Mouse (Mus musculus) embryonic facial prominence, embryonic 14.5 days (tissue): ENCODE results near the gene Slc18a2. TPM values are rescaled to one million over a fixed set of nuclear protein-coding genes. Genes with fewer than 3 reads are reported as not detected.

ENCODE experiments used
- ATAC-seq: fragments of 200-750 bp; cut with Nextera tagmentation; 2 replicates; pipeline ENCODE4 v1.8.0; 2017; ENCODE audit warnings: low read depth, moderate number of reproducible peaks, moderate TSS enrichment
- DNase-seq: peaks from one replicate; pipeline ENCODE4 v3.0.0-alpha.2; 2015; ENCODE audit warnings: low spot score
- H3K27ac ChIP-seq: fragments of 300-500 bp; sonication (generic); replicated peaks from 2 replicates; pipeline ENCODE4 v1.5.1; 2014; ENCODE audit warnings: low read depth, mild to moderate bottlenecking, low read length, moderate library complexity
- H3K27me3 ChIP-seq: fragments of 300-500 bp; sonication (generic); replicated peaks from 2 replicates; pipeline ENCODE4 v1.6.1; 2014; ENCODE audit warnings: low read length; ENCODE audit not compliant: control insufficient read depth, insufficient read depth
- H3K36me3 ChIP-seq: fragments of 300-500 bp; sonication (generic); 2 replicates; pipeline ENCODE4 v1.6.1; 2014; ENCODE audit warnings: low read length, mixed read lengths; ENCODE audit not compliant: control insufficient read depth, insufficient read depth
- H3K4me1 ChIP-seq: fragments of 300-500 bp; sonication (generic); 2 replicates; pipeline ENCODE4 v1.6.1; 2014; ENCODE audit warnings: antibody characterized with exemption, low read length; ENCODE audit not compliant: control insufficient read depth, insufficient read depth
- H3K4me2 ChIP-seq: fragments of 300-500 bp; sonication (generic); 2 replicates; pipeline ENCODE4 v1.6.1; 2014; ENCODE audit warnings: low read depth, mild to moderate bottlenecking, low read length, moderate library complexity, mixed read lengths
- H3K4me3 ChIP-seq: fragments of 300-500 bp; sonication (generic); 2 replicates; pipeline ENCODE4 v1.5.1; 2014; ENCODE audit warnings: low read depth, mild to moderate bottlenecking, low read length
- H3K9ac ChIP-seq: fragments of 300-500 bp; sonication (generic); 2 replicates; pipeline ENCODE4 v1.6.1; 2014; ENCODE audit warnings: low read depth, mild to moderate bottlenecking, low read length, moderate library complexity, mixed read lengths
- H3K9me3 ChIP-seq: fragments of 300-500 bp; sonication (generic); 2 replicates; pipeline ENCODE4 v1.6.1; 2016; ENCODE audit warnings: low read length; ENCODE audit not compliant: control insufficient read depth
- WGBS: fragments of 180-500 bp; shearing (Covaris S2); extraction: QIAGEN DNeasy Blood & Tissue Kit; methylation state at CpG from one replicate; pipeline ENCODE4 v1.1.7; 2014; 5-methylcytosine and 5-hydroxymethylcytosine counted together
- polyA plus RNA-seq: library from polyadenylated mRNA; unstranded; fragments of >200 nt; fragmentation: Nextera tagmentation; extraction: Ambion mirVana; gene quantifications from 2 replicates; pipeline ENCODE4 v1.2.1, GENCODE M21; 2014

The Slc18a2 gene
- polyA plus RNA-seq, 1 experiment from 2014 or later, result 7.9 TPM

DNA sequence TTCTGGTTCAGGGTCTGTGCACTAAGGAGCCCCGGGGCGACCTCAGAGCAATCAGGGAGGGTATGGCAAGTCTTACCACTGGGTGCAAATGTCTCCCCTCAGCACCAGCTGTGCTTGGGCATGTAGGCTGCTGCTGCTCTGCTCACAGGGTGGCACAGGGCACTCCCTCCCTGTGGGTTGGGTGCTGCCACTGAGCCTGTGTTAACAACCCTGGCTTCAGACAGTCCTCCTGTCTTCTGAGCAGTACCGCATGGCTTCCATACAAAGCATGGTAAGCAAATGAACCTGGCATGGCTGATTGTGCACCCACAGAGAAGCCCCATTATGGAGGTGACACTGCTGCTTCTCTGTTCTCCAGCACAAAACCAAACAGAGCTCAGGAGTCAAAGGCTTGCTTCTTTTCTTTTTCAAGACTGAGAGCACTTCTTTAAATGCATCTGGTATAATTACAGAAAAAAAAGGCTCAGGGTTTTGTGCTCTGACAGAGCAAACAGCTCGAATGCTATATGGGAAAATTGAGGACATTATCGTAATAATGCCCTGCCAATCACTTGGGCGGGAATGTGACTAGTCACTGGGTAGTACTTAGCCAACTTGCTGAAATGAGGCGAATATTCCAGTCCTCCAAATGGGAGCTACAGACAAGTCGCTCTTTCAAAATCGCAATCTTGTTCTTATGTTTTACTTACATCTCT, 4.3 kb downstream of the Slc18a2 start:
- Histone ChIP-seq H3K9ac (no peak overlapping the region), H3K4me1 (peaks cover 19% of the 10 kb centered on the region), H3K4me2 (no peak overlapping the region), H3K27ac (no peak overlapping the region), H3K27me3 (peaks cover 23% of the 10 kb centered on the region), H3K36me3 (no peaks in the 10 kb centered on the region), H3K4me3 (no peak overlapping the region), H3K9me3 (no peaks in the 10 kb centered on the region)
- DNase-seq (no peak), ATAC-seq (no peak)
- WGBS, result 59% methylated on average over 9 of the region's 9 CpGs

DNA sequence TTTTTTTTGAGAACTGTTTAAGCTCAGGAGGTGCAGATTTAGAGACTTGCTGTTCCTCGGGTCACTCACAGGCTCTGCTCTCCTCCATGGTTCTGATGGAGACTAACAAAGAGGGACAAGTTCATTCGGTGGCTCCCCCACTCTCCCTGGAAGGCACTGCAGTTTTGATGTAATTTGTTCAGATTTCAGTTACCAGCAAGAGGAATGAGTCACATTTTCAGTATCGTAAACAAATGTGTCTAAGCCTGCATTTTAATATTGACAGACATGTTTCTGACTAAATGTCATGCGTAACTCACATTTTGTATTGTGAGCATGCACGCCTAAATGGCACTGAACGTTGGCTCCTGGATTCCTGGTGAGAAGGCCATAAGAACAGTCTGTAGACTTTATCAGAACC, 5.2 kb downstream of the Slc18a2 start:
- WGBS, result 66% methylated on average over 6 of the region's 6 CpGs
- no peak overlapping the region for H3K4me3 ChIP-seq
- H3K4me2 ChIP-seq, result no peak overlapping the region
- no peak for DNase-seq
- no peak overlapping the region for H3K27ac ChIP-seq
- H3K27me3 ChIP-seq, result peaks cover 14% of the 10 kb centered on the region
- no peaks in the 10 kb centered on the region for H3K9me3 ChIP-seq
- no peak for ATAC-seq
- H3K36me3 ChIP-seq, result no peaks in the 10 kb centered on the region
- peaks cover 11% of the 10 kb centered on the region; the same call in 1 of the 2 replicates for H3K4me1 ChIP-seq
- H3K9ac ChIP-seq, result no peak overlapping the region

- WGBS, result 28% methylated on average over 5 of the region's 5 CpGs
Measured at GRCm38 (mm10) chr19:59267417-59267963, 6.8 kb downstream of the Slc18a2 start.

GRCm38 (mm10) chr19:59273190-59273589, 12.5 kb downstream of the Slc18a2 start:
- no peaks in the 10 kb centered on the region for H3K27me3 ChIP-seq
- no peaks in the 10 kb centered on the region for H3K9me3 ChIP-seq
- H3K27ac ChIP-seq, result no peak overlapping the region
- no peak overlapping the region for H3K4me3 ChIP-seq
- H3K4me1 ChIP-seq, result no peaks in the 10 kb centered on the region
- H3K9ac ChIP-seq, result no peak overlapping the region
- no peak for DNase-seq
- H3K36me3 ChIP-seq, result no peaks in the 10 kb centered on the region
- WGBS, result 81% methylated on average over 7 of the region's 7 CpGs
- H3K4me2 ChIP-seq, result no peak overlapping the region
- ATAC-seq, result no peak

More at GRCm38 (mm10) chr19:59267417-59267963, 6.8 kb downstream of the Slc18a2 start:
- H3K27ac ChIP-seq, result 0 out of 2 replicates have a peak overlapping the region, but pooled peaks have one; percentile 35
- 0 out of 2 replicates have a peak, but pooled peaks cover 6% of the 10 kb centered on the region for H3K4me1 ChIP-seq
- no peak overlapping the region for H3K9ac ChIP-seq
- H3K4me2 ChIP-seq, result no peak overlapping the region
- ATAC-seq (peak; percentile 44; the same call in 1 of the 2 replicates), DNase-seq (peak; percentile 58)
- no peak overlapping the region for H3K4me3 ChIP-seq
- H3K36me3 ChIP-seq, result no peaks in the 10 kb centered on the region
- H3K9me3 ChIP-seq, result no peaks in the 10 kb centered on the region
- H3K27me3 ChIP-seq, result 0 out of 2 replicates have a peak, but pooled peaks cover 5% of the 10 kb centered on the region

DNA sequence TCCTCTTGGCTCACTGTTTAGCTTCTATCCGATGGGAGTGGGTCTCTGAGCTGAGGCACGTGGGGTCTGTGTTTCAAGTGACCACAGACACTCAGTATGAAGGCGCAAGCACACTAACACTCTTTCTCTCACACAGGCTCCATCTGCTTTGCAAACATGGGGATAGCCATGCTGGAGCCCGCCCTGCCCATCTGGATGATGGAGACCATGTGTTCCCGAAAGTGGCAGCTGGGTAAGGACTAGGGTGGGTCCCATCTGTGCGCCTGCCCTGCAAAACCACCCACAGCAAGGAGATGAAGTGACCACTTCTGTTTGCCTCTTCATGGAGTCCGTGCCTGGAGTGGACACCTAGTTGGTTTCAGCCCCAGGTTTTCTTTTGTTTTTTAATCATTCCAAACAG, 15.7 kb downstream of the Slc18a2 start:
- Histone ChIP-seq H3K27me3 (no peaks in the 10 kb centered on the region), H3K9me3 (no peaks in the 10 kb centered on the region), H3K4me1 (no peaks in the 10 kb centered on the region), H3K27ac (no peak overlapping the region), H3K4me2 (no peak overlapping the region), H3K4me3 (no peak overlapping the region), H3K36me3 (no peaks in the 10 kb centered on the region), H3K9ac (no peak overlapping the region)
- DNase-seq (no peak), ATAC-seq (no peak)
- 66% methylated on average over 7 of the region's 7 CpGs for WGBS

GRCm38 (mm10) chr19:59280841-59281240, 20.1 kb downstream of the Slc18a2 start:
- Histone ChIP-seq H3K4me1 (no peaks in the 10 kb centered on the region), H3K9me3 (no peaks in the 10 kb centered on the region), H3K27me3 (no peaks in the 10 kb centered on the region), H3K9ac (no peak overlapping the region), H3K4me3 (no peak overlapping the region), H3K4me2 (no peak overlapping the region), H3K27ac (no peak overlapping the region), H3K36me3 (no peaks in the 10 kb centered on the region)
- peak; percentile 7 for DNase-seq
- ATAC-seq, result no peak

DNA sequence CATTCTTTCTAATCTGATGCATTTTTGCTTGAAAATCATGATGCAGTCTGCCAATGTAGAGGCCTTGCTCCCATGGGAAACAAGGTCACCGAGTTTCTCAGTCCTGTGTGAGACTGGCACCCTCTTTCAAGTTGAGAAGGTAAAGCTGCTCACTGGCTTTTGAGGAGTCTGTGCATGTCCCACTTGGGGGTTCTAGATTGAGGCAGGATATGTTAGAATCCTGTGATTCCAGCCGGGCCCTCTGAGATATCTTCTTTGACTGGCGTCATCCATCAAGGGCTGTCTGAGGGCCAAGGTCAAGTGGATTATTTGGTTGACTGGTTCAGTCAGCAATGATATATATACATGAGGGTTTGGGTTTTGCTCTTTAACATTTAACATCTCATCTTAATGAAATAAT, 21.3 kb downstream of the Slc18a2 start:
- no peak overlapping the region for H3K4me2 ChIP-seq
- ATAC-seq (no peak), DNase-seq (no peak)
- no peak overlapping the region for H3K4me3 ChIP-seq
- no peaks in the 10 kb centered on the region for H3K36me3 ChIP-seq
- 81% methylated on average over 3 of the region's 3 CpGs for WGBS
- no peaks in the 10 kb centered on the region for H3K27me3 ChIP-seq
- H3K9ac ChIP-seq, result no peak overlapping the region
- no peaks in the 10 kb centered on the region for H3K4me1 ChIP-seq
- H3K27ac ChIP-seq, result no peak overlapping the region
- no peaks in the 10 kb centered on the region for H3K9me3 ChIP-seq

DNA sequence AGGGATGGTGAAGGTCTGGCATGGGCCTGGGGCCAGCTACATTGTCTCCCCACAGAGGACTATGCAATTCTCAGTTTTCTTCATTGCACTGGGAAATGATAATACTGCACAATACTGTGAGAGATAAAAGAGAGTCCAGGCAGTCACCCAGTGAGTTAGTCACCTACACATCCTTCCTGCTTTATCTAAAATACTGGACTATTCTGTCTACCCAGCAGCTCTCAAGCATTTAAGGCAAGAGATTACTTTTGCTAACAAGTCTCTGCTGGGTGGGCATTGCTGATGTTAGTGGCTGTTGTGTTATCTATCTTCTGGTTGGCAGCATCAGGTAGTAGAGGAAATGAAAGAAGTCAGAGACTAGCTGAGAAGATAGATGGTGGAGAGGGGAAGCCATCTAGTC, 28.3 kb downstream of the Slc18a2 start:
- Histone ChIP-seq H3K9ac (no peak overlapping the region), H3K27me3 (no peaks in the 10 kb centered on the region), H3K4me1 (no peaks in the 10 kb centered on the region), H3K9me3 (no peaks in the 10 kb centered on the region), H3K27ac (no peak overlapping the region), H3K4me2 (no peak overlapping the region), H3K4me3 (no peak overlapping the region), H3K36me3 (no peaks in the 10 kb centered on the region)
- DNase-seq (no peak), ATAC-seq (no peak)

- no peaks in the 10 kb centered on the region for H3K9me3 ChIP-seq
- H3K36me3 ChIP-seq, result no peaks in the 10 kb centered on the region
- H3K9ac ChIP-seq, result no peak overlapping the region
- no peak overlapping the region for H3K4me2 ChIP-seq
- 83% methylated on average over 6 of the region's 6 CpGs for WGBS
- H3K27ac ChIP-seq, result no peak overlapping the region
- H3K4me1 ChIP-seq, result no peaks in the 10 kb centered on the region
- H3K27me3 ChIP-seq, result no peaks in the 10 kb centered on the region
- no peak for DNase-seq
- H3K4me3 ChIP-seq, result no peak overlapping the region
- no peak for ATAC-seq
Measured at GRCm38 (mm10) chr19:59289811-59290210, 29.1 kb downstream of the Slc18a2 start.
